Mouse (Mus musculus) kidney, adult 2 months (tissue): ENCODE data around the gene Ankrd52.

Source experiments
- CTCF ChIP-seq: fragments of 200-500 bp; conservative IDR thresholded peaks from 2 replicates; pipeline ENCODE4 v1.5.1; 2011; ENCODE audit warnings: low read depth, mild to moderate bottlenecking, control low read depth, low read length, moderate library complexity, mixed read lengths; ENCODE audit not compliant: insufficient read depth, insufficient read length
- POLR2A ChIP-seq: fragments of 200-500 bp; IDR thresholded peaks from one replicate; pipeline ENCODE4 v1.6.1; 2011; ENCODE audit warnings: low read depth, low read length, control low read depth

DNA sequence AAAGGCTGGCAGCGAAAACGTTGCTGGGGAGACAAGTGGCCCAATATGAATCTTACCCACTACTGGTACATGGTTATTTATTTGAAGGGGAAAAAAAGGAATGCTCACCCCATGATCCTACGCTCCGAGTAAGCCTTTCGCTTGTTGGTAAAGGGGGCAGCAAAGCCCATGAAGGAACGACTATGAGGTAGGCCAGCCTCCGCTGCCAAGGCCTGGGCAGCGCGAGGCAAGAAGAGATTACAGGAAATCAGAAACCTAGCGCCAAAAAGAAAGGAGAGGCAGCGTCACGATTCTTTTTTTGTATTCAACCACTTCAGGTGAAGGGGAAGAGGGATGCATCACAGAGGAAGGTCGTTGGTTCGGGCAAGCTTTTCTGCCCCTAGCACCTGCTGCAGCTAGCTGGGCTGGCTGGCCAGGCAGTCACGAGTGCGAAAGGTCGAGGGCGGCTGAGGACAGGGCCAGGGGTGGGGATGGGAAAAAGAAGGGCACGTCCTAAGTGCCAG lies 9.0 kb upstream of the Ankrd52 start:
- no peak for TF ChIP-seq CTCF
- no peak for TF ChIP-seq POLR2A
